10 mouse cellular contexts compared by ENCODE assay signal in the genomic region with DNA sequence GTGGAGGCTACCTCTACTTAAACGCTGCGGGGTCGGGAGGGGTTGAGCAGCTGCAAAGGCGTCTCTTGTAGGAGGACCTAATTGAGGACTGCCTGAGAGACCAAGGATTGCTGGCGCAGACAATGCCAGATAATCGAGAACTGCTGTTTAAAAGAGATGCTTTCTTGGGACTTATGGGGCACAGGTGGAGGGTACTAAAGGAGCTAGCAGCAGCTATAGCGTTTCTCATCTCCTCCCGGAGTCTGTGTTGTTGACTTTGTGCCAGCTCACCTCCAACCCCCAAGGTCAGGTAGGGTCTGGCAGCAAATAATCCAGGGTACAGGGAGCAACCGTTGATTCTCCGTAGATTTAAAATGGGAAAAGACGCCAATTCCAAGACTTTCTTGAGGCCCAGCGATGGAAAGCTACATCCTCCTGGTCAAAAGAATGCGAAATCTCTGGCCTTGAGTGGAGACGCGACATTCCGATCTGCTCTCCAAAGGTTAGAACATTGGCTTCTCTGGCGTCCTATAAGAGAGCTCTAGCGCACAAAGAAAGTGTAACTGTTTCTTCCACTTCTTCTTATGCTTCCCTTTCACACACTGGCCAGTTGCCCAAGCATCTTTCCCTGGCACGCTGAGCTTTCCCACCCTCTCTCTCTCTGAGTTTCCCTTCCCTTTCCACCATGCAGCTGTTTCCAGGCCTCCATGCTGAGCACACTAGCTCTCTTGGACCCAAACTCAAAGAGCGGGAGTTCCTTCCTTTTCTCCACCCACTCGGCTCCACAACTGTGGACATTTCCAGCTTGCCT.
A peak's percentile ranks its signal among the peaks of the same experiment; 100 is the strongest.
DNase-seq lines count a peak whose midpoint lies in the region; ATAC-seq lines count a peak whose summit lies in the region.
"Had no signal": no experiment of that assay in that cellular context is flagged by ENCODE, and none has a peak within 500 bp of the region (broad histone marks: within the 10 kb centered on the region; RNA-seq: fewer than 3 reads in every experiment).

No protein-coding gene starts in this region.

- H3K4me3 ChIP-seq in forebrain, embryonic 10.5 days: no peak overlapping the region
- H3K4me3 ChIP-seq: intestine, embryonic 15.5 days had no signal

- no peaks in the 10 kb centered on the region for H3K36me3 ChIP-seq in forebrain, embryonic 10.5 days (replicated peaks)
- H3K36me3 ChIP-seq: intestine, embryonic 15.5 days had no signal

- no peaks in the 10 kb centered on the region for H3K9me3 ChIP-seq in forebrain, embryonic 10.5 days
- H3K9me3 ChIP-seq: intestine, embryonic 15.5 days had no signal

- no peaks in the 10 kb centered on the region for H3K4me1 ChIP-seq in forebrain, embryonic 10.5 days
- H3K4me1 ChIP-seq: intestine, embryonic 15.5 days had no signal

- WGBS in forebrain, embryonic 10.5 days: 95% methylated on average over 21 of the region's 21 CpGs

- peak; percentile 27 to 62 for DNase-seq in frontal cortex, adult 2 months (ENCODE audit: extremely low spot score in 1 of 2, low spot score in 1 of 2)
- DNase-seq in frontal cortex, postnatal 25 days (ENCODE audit: low spot score in 2 of 2): no peak
- peak; percentile 26 for DNase-seq in NIH3T3 (ENCODE audit: low read depth)
- DNase-seq in gastrocnemius, postnatal 4 days (ENCODE audit: low spot score in 2 of 2): peak; percentile 19 to 60
- DNase-seq in lung, postnatal 10 days: peak; percentile 74
- no peak for DNase-seq in forebrain, embryonic 10.5 days (ENCODE audit: extremely low spot score, low spot score)
- DNase-seq: cerebellum, adult 8-10 months had no signal

- H3K27me3 ChIP-seq in forebrain, embryonic 10.5 days (ENCODE audit: poor library complexity, severe bottlenecking): no peaks in the 10 kb centered on the region
- H3K27me3 ChIP-seq: intestine, embryonic 15.5 days had no signal

- no peak overlapping the region for H3K27ac ChIP-seq in forebrain, embryonic 10.5 days
- H3K27ac ChIP-seq: intestine, embryonic 15.5 days had no signal

- ATAC-seq in megakaryocyte-erythroid progenitor cell, adult 5-6 weeks (replicated peaks; ENCODE audit: low FRiP score, low TSS enrichment, poor library complexity, severe bottlenecking): no peak
- ATAC-seq in monocyte, adult 5-6 weeks (replicated peaks; ENCODE audit: insufficient number of reproducible peaks, low FRiP score, low TSS enrichment, poor library complexity, severe bottlenecking): no peak
- ATAC-seq: intestine, embryonic 15.5 days had no signal

Comparison
In these comparisons a context has a peak if more than half of its experiments do, and no peak if none do; other contexts are left out.
1. DNase-seq: peak in frontal cortex, adult 2 months (2 of 2), NIH3T3 (single experiment), gastrocnemius, postnatal 4 days (2 of 2) and lung, postnatal 10 days (single experiment); none in frontal cortex, postnatal 25 days (0 of 2) and forebrain, embryonic 10.5 days (single experiment).